Mouse (Mus musculus): ENCODE measurements around the gene Anapc7. TPM values are rescaled to one million over a fixed set of nuclear protein-coding genes. Genes with fewer than 3 reads are reported as not detected.
A peak's percentile ranks its signal among the peaks of the same experiment; 100 is the strongest.

The Anapc7 gene
- polyA plus RNA-seq, 1 experiment from 2014 or later: 44.2 TPM

GRCm38 (mm10) chr5:122393887-122394286, 27.6 kb upstream of the Anapc7 start:
- Histone ChIP-seq H3K4me1 (peaks cover 9% of the 10 kb centered on the region), H3K27ac (no peak overlapping the region), H3K9me3 (no peaks in the 10 kb centered on the region), H3K36me3 (peaks cover 33% of the 10 kb centered on the region), H3K4me3 (no peak overlapping the region), H3K27me3 (ENCODE audit: insufficient read depth, poor library complexity, severe bottlenecking) (no peaks in the 10 kb centered on the region)
- WGBS: 61% methylated on average over 2 of the region's 2 CpGs
- DNase-seq (ENCODE audit: low spot score): no peak

DNA sequence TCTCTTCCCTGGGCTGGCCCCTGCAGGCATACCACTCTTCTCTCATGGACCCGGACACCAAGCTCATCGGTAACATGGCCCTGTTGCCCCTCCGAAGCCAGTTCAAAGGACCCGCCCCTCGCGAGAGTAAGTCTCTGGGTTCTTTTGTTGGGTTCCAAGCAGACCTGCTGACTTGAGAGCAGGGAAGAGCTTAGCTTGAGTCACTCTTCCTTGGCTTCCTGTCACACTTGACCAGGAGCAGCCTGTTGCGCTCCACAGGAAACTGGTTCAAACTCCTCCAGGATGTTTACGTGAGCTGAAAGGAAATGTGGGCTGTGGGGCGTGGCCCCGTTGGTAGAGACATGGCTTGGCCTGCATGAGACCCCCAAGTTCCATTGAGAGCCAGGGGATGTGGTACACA, 24.7 kb upstream of the Anapc7 start:
- no peak for DNase-seq (ENCODE audit: low spot score)
- WGBS: 69% methylated on average over 10 of the region's 10 CpGs
- Histone ChIP-seq H3K27ac (peak overlapping the region; percentile 56; the same call in 1 of the 2 replicates), H3K4me1 (peaks cover 17% of the 10 kb centered on the region), H3K27me3 (ENCODE audit: insufficient read depth, poor library complexity, severe bottlenecking) (no peaks in the 10 kb centered on the region), H3K9me3 (no peaks in the 10 kb centered on the region), H3K4me3 (peak overlapping the region; percentile 6; the same call in 1 of the 2 replicates), H3K36me3 (peaks cover 56% of the 10 kb centered on the region)

- Histone ChIP-seq H3K4me3 (no peak overlapping the region), H3K4me1 (peaks cover 14% of the 10 kb centered on the region), H3K27ac (no peak overlapping the region), H3K36me3 (peaks cover 62% of the 10 kb centered on the region), H3K27me3 (ENCODE audit: insufficient read depth, poor library complexity, severe bottlenecking) (no peaks in the 10 kb centered on the region), H3K9me3 (no peaks in the 10 kb centered on the region)
- no peak for DNase-seq (ENCODE audit: low spot score)
- 88% methylated on average over 8 of the region's 8 CpGs for WGBS
These were observed 24.0 kb upstream of the Anapc7 start for GRCm38 (mm10) chr5:122397495-122397894.

GRCm38 (mm10) chr5:122399871-122400270, 21.6 kb upstream of the Anapc7 start:
- Histone ChIP-seq H3K9me3 (no peaks in the 10 kb centered on the region), H3K36me3 (peaks cover 79% of the 10 kb centered on the region), H3K27ac (no peak overlapping the region), H3K4me1 (peaks cover 8% of the 10 kb centered on the region; the same call in 1 of the 2 replicates), H3K4me3 (no peak overlapping the region), H3K27me3 (ENCODE audit: insufficient read depth, poor library complexity, severe bottlenecking) (no peaks in the 10 kb centered on the region)
- DNase-seq (ENCODE audit: low spot score): no peak
- 90% methylated on average over 8 of the region's 8 CpGs for WGBS

DNA sequence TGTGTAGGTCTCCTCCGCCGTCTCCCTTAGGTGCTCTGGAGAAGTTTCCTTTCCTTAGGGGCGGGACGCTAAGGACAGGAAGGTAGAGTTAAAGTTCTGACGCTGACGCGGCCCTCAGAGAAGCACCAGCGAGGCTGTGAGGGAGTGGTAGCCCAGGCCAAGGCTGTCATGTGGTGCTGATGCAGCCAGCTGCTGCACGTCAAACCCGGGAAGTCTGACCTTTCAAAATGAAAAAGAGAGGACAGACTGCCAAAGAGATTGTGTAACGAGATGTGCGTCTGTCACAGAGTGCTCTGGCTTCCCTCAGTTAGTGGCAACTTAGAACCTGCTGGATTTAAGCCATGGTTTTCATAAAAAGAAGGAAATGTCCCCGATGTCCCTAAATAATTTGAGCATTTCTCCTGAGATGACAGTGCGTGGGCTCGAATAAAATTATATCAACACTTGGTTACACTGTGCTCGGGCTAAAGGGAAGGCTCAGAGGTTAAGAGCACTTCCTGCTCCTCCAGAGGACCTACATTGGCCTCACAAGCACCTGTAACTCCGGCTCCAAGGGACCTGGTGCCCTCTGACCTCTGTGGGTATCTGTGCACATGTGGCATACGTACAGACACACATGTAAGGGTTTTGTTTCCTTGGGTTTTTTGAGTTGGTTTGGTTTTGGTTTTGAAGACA, 20.7 kb upstream of the Anapc7 start:
- 72% methylated on average over 18 of the region's 18 CpGs for WGBS
- Histone ChIP-seq H3K4me1 (peaks cover 8% of the 10 kb centered on the region; the same call in 1 of the 2 replicates), H3K27ac (no peak overlapping the region), H3K4me3 (no peak overlapping the region), H3K36me3 (peaks cover 84% of the 10 kb centered on the region), H3K9me3 (no peaks in the 10 kb centered on the region), H3K27me3 (ENCODE audit: insufficient read depth, poor library complexity, severe bottlenecking) (no peaks in the 10 kb centered on the region)
- no peak for DNase-seq (ENCODE audit: low spot score)

DNA sequence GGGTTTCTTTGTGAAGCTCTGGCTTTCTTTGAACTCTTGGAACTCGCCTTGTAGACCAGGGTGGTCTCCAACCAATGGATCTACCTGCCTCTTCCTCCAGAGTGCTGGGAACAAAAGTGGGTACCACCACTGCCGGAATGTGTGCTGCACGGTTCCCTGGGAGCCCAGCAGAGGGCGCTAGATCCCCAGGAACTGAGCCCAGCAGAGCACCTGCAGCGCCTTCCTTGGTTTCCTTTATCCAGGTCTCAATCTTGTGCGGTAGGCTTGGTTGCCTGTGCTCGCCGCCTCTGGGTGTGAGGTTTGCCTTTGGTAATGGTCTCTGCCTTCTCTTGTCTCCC, 20.2 kb upstream of the Anapc7 start:
- Histone ChIP-seq H3K36me3 (peaks cover 89% of the 10 kb centered on the region), H3K27me3 (ENCODE audit: insufficient read depth, poor library complexity, severe bottlenecking) (no peaks in the 10 kb centered on the region), H3K9me3 (no peaks in the 10 kb centered on the region), H3K4me3 (no peak overlapping the region), H3K27ac (no peak overlapping the region), H3K4me1 (peaks cover 8% of the 10 kb centered on the region; the same call in 1 of the 2 replicates)
- DNase-seq (ENCODE audit: low spot score): peak; percentile 85
- WGBS: 31% methylated on average over 8 of the region's 8 CpGs

GRCm38 (mm10) chr5:122402160-122402559, 19.3 kb upstream of the Anapc7 start:
- no peak overlapping the region for H3K27ac ChIP-seq
- no peaks in the 10 kb centered on the region for H3K9me3 ChIP-seq
- H3K4me1 ChIP-seq: peaks cover 8% of the 10 kb centered on the region; the same call in 1 of the 2 replicates
- DNase-seq (ENCODE audit: low spot score): no peak
- H3K4me3 ChIP-seq: no peak overlapping the region
- no peaks in the 10 kb centered on the region for H3K27me3 ChIP-seq (ENCODE audit: insufficient read depth, poor library complexity, severe bottlenecking)
- peaks cover 91% of the 10 kb centered on the region for H3K36me3 ChIP-seq
- WGBS: 90% methylated on average over 13 of the region's 13 CpGs

DNA sequence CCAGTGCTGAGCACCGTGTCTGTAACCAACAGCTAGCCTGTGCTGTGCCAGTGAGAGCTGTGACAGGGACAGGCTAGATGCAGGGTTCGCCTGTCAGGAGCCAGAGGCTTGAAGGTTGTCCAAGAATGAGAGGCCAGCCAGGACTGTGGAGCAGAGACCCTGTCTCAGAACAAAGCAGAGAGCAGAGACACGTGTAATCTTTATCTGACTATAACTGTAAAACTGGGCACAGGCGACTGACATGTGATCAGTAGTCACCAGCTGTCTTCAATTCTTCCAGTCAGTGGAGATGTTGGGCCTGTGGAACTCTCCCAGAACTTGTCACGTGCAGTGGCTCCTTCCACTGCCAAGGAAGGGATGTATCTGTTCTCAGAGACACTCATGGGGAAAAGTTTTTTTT, 18.7 kb upstream of the Anapc7 start:
- H3K4me1 ChIP-seq: peaks cover 8% of the 10 kb centered on the region; the same call in 1 of the 2 replicates
- H3K36me3 ChIP-seq: peaks cover 91% of the 10 kb centered on the region
- no peaks in the 10 kb centered on the region for H3K27me3 ChIP-seq (ENCODE audit: insufficient read depth, poor library complexity, severe bottlenecking)
- no peak for DNase-seq (ENCODE audit: low spot score)
- H3K9me3 ChIP-seq: no peaks in the 10 kb centered on the region
- no peak overlapping the region for H3K4me3 ChIP-seq
- H3K27ac ChIP-seq: no peak overlapping the region
- WGBS: 84% methylated on average over 5 of the region's 5 CpGs

DNA sequence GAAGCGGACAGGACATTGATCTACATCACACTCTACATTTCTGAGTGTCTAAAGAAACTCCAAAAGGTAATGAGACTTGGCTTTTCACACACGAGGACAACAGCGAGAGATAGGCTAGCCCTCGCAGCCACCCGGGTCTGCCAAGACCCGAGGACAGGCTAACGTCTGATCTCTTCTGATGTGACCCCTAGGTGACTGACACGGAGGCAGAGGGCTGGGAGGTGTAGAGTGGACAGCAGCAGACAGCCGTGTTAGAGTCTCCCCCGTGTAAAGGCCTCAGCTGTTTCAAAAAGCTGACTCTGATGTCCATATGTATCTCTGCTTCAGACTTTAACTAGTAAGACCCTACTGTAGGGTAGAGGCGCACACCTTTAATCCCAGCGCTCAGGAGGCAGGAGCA, 18.1 kb upstream of the Anapc7 start:
- H3K27ac ChIP-seq: no peak overlapping the region
- no peaks in the 10 kb centered on the region for H3K9me3 ChIP-seq
- peaks cover 8% of the 10 kb centered on the region; the same call in 1 of the 2 replicates for H3K4me1 ChIP-seq
- H3K4me3 ChIP-seq: no peak overlapping the region
- peaks cover 87% of the 10 kb centered on the region for H3K36me3 ChIP-seq
- DNase-seq (ENCODE audit: low spot score): no peak
- H3K27me3 ChIP-seq (ENCODE audit: insufficient read depth, poor library complexity, severe bottlenecking): no peaks in the 10 kb centered on the region
- WGBS: 89% methylated on average over 12 of the region's 12 CpGs

DNA sequence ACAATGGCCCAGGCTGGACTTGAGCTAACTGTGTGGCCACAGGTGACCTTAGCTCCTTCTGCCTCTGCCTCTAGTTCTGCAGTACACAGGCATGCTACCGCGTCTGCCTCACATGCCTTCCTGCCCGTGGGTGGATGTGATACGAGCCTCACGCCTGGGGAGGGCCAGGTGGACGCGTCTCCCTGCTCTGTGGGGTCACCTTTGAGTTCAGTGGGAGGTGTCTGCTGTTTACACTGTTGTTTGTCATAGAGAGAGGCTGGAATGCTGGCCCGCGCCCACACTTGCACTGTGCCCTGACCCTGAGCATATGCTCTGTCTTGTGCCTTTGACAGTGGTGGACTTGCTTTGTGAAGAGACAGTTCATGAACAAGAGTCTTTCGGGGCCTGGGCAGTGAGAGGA, 16.0 kb upstream of the Anapc7 start:
- no peak overlapping the region for H3K4me3 ChIP-seq
- no peaks in the 10 kb centered on the region for H3K9me3 ChIP-seq
- 94% methylated on average over 10 of the region's 10 CpGs for WGBS
- no peaks in the 10 kb centered on the region for H3K27me3 ChIP-seq (ENCODE audit: insufficient read depth, poor library complexity, severe bottlenecking)
- H3K36me3 ChIP-seq: peaks cover 77% of the 10 kb centered on the region
- no peak for DNase-seq (ENCODE audit: low spot score)
- no peak overlapping the region for H3K27ac ChIP-seq
- H3K4me1 ChIP-seq: peaks cover 5% of the 10 kb centered on the region; the same call in 1 of the 2 replicates

DNA sequence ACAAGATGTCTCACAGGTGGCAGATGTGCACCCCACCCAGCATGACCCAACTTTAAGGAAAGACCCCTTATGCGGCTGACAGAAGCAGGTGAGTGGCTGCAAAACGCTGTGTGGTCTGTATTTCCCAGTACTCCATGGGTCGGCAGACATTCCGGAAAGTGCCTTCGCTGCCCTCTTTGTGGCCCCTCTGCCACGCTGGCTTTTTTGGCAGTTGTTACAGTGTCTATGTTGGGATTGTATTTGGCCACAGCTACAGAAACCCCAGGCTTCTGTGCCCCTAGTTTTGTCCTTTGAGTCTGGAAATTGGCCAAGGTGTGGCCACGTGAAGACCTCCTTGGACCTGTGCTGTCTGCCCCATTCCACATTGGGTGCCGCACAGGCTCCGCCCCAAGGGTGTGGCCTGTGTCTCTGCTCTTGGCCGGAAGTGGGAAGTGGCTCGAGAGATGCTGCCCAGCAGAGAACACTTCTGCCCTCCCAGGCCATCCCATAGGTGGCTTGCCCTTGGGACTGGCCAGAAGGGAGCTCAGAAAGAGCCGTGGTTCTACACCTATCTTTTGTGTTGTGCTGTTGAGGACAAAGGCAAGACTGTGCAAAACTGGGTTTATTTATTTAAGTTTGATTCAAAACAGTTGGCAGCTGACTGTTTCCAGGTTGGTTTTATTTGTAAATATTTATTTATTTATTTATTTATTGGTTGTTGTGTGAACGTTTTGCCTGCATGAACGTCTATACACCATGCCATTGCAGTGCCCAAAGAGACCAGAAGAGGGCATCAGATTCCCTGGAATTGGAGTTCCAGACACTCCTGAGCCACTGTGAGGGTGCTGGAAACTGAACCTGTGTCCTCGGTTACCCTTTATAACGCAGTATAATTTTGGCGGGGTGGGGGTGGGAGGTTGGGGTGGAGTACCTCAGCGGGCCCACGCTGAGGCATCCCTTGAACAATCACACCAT, 11.5 kb upstream of the Anapc7 start:
- Histone ChIP-seq H3K4me3 (no peak overlapping the region), H3K27me3 (ENCODE audit: insufficient read depth, poor library complexity, severe bottlenecking) (no peaks in the 10 kb centered on the region), H3K9me3 (no peaks in the 10 kb centered on the region), H3K4me1 (no peaks in the 10 kb centered on the region), H3K27ac (no peak overlapping the region), H3K36me3 (peaks cover 41% of the 10 kb centered on the region)
- peak; percentile 75 for DNase-seq (ENCODE audit: low spot score)
- 84% methylated on average over 19 of the region's 19 CpGs for WGBS

GRCm38 (mm10) chr5:122411892-122412291, 9.6 kb upstream of the Anapc7 start:
- no peak overlapping the region for H3K27ac ChIP-seq
- no peak overlapping the region for H3K4me3 ChIP-seq
- no peak for DNase-seq (ENCODE audit: low spot score)
- no peaks in the 10 kb centered on the region for H3K27me3 ChIP-seq (ENCODE audit: insufficient read depth, poor library complexity, severe bottlenecking)
- 81% methylated on average over 5 of the region's 5 CpGs for WGBS
- no peaks in the 10 kb centered on the region for H3K4me1 ChIP-seq
- H3K36me3 ChIP-seq: peaks cover 22% of the 10 kb centered on the region
- no peaks in the 10 kb centered on the region for H3K9me3 ChIP-seq

- H3K4me3 ChIP-seq: no peak overlapping the region
These were observed 8.7 kb upstream of the Anapc7 start for GRCm38 (mm10) chr5:122412826-122413225.

More at GRCm38 (mm10) chr5:122412826-122413225, 8.7 kb upstream of the Anapc7 start:
- Histone ChIP-seq H3K27me3 (ENCODE audit: insufficient read depth, poor library complexity, severe bottlenecking) (no peaks in the 10 kb centered on the region), H3K27ac (no peak overlapping the region), H3K36me3 (peaks cover 13% of the 10 kb centered on the region; the same call in 1 of the 2 replicates), H3K4me1 (no peaks in the 10 kb centered on the region), H3K9me3 (no peaks in the 10 kb centered on the region)
- DNase-seq (ENCODE audit: low spot score): no peak
- 58% methylated on average over 6 of the region's 6 CpGs for WGBS
